Mouse (Mus musculus) embryonic stem cell, embryonic (primary cell): ENCODE results near the gene Olfr1355.
"Not testable (repeated sequence)": the region's sequence is repeated elsewhere in the genome, so short reads cannot be mapped to it uniquely, and the experiment has no call there.

ENCODE experiments used
- CTCF ChIA-PET, 4 experiments: fragments of 300-600 bp in 2 of 4; fragments of 350-600 bp in 2 of 4; sonication (Branson Sonifier 250); formaldehyde crosslinking; loops; one replicate each; lab custom pipeline; 2022; ENCODE audit warnings: inconsistent platforms in 2 of 4; lab: Charles Lee
- POLR2A ChIA-PET, 4 experiments: fragments of 300-600 bp in 2 of 4; fragments of 350-600 bp in 2 of 4; sonication (Branson Sonifier 250); formaldehyde crosslinking; loops; one replicate each; lab custom pipeline; 2022; ENCODE audit warnings: antibody characterized with exemption in 4 of 4, inconsistent platforms in 1 of 4; lab: Charles Lee

The Olfr1355 gene

GRCm38 (mm10) chr10:78875240-78875639 is at the start of gene Olfr1355:
Gene Olfr1355 (plus strand): TSS chr10:78875540.
- ChIA-PET POLR2A (no interaction called here), CTCF (no interaction called here)

- CTCF ChIA-PET, POLR2A ChIA-PET: not testable (repeated sequence)
Measured at GRCm38 (mm10) chr10:78840456-78840855, 34.9 kb upstream of the Olfr1355 start.

- POLR2A ChIA-PET, result no interaction called here
- CTCF ChIA-PET, result no interaction called here
Measured at GRCm38 (mm10) chr10:78852066-78852465, 23.3 kb upstream of the Olfr1355 start, which contains the start of gene Olfr1356. Gene Olfr1356 (minus strand): TSS chr10:78852166.

GRCm38 (mm10) chr10:78912871-78913270 is 37.5 kb downstream of the Olfr1355 start, which contains the start of gene Olfr1354:
Gene Olfr1354 (plus strand): TSS chr10:78913171.
- CTCF ChIA-PET, result not testable (repeated sequence)

More at GRCm38 (mm10) chr10:78912871-78913270, 37.5 kb downstream of the Olfr1355 start, which contains the start of gene Olfr1354:
- POLR2A ChIA-PET, result not testable (repeated sequence)
